Mouse (Mus musculus) B cell, adult 2 months (primary cell): ENCODE results near the gene Enpp7.

ENCODE experiments used
- DNase-seq, 2 experiments: peaks; one replicate each; pipeline ENCODE4 v3.0.0; 2022

Gene Enpp7

DNA sequence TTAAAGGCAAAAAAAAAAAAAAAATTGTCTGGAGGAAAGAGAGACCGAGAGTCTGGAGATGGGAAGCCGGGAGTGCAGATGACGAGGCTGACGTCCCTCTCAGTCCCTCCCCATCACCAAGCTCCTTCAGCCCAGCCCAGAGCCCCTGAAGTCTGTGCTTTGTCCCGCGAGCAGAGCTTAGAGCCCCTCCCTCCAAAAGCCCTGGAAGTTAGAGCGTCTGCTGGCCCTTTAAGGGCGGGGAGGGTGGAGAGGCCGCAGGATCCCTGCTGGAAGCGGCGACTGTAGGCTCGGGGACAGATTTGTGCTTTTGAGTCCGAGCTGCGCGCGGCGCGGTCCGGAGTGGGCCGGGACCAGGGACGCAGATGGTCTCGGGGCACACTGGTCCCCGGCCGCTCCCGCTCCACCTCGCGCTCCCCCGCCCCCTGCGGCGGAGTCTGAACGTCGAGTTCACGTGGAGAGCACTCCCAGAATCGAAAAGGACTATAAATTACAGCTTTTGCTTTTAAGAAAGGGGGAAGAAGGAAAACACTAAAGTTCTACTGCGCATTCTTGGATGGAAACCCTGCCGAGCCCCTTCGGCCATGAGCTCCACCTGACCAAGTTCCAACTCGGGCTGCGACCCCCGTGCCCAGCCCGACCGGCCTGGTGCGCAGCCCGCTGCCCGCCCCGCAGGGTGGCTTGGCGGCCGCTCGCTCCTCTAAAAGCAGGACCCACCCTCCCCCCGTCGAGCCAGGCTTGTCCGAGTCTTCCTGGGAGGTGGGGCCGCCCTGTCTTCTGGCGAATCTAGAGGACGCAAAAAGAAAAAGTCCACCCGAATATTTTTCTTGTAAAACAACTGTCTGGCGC, 49.2 kb downstream of the Enpp7 start:
- DNase-seq, result no peak

DNA sequence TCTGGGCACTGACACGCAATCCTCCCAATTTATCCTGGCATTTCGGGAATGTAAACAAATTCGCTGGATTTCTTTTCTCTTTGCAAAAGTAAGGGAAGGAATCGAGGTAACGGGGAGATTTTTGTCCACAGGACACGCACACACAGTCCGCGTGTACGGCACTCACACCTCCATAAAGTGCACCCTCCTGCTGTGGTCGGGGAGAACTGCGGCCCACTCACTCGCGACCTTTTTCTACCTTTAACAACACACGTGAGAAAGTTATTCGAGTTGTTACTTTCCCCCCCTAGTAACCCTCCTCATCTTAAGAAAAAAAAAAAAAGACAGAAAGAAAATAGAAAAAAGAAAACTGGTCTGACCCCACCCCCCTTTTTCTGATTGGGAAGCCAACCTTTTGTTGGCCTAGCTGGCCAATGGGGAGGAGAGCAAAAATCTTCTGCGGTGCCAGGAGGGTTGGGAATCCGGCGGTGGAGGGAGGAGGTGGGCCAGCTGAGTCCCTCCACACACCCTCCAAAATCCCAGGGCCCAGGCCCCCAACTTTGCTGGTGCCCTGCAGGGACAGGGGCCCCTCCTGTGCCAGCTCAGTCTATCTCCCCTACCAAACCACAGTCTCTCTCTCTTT, 49.9 kb downstream of the Enpp7 start:
- no peak for DNase-seq

DNA sequence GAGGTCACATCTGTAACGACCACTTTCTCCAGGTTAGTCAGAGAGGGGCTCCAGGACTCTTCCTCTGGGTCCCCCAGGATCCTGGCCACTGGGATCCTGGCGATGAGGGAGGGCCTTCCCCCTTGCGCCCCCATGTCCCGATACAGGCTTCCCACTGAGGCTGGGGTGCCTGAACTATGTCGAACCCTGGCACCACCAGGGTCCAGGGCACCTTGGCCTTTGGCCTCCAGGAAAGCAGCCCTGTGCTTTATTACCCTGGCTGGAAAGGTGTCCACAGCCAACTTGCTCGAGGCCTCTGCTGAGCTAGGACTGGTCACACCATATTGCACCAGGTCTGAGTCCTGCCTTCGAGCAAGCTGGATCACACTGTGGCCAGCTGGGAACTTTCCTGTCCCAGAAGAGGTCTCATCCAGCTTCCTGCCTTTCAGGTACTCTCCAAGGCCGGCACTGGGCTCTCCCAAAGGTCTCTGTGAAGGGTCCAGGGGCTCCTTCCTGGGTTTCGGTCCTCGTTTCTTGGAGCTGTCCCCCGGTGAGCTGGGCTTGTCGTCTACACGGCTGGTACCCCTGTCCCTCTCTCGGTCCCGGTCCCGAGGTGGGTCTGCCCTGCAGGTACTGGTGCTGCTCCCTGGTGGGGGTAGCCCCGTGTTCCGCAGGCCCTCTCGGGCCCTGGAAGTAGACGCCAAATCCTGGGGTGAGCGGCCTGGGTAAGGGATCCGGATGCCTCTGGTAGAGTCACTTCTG, 50.9 kb downstream of the Enpp7 start:
- no peak for DNase-seq

DNA sequence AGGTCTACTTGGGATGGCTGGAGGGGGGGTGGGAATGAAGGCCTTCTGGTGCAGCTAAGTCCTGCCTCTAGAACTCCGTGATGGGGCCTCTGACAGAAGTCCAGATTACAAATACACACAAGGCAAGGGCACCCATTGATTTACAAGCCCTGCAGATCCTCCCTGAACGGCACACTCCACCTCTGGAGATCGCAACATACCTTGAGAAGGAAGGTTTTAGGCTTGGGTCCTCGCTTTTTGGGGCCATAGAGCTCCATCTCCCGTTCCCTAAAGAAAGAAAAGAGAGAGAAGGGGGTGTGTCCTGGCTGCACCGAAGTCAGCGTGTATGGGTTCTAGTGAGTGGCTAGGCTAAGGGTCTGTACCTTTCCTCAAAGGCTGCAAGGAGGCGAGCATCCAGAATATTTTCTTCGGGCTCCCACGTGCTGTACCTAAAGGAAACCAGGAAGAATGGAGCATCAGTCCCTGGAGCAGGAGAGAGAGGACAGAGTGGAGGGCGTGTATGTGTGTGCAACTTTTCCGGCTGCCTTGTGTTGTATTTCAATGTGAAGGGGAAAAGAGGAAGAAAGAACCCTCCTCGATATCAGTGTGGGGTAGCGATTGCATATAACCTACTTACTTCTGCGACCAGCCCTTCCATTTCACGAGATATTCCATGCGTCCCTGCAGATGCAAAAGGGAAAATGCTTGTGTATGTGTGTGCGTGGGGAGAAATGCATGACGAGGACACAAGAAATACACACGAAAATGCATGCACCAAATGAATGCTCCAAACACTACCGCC, 51.9 kb downstream of the Enpp7 start:
- DNase-seq, result peak; percentile 29 to 34

DNA sequence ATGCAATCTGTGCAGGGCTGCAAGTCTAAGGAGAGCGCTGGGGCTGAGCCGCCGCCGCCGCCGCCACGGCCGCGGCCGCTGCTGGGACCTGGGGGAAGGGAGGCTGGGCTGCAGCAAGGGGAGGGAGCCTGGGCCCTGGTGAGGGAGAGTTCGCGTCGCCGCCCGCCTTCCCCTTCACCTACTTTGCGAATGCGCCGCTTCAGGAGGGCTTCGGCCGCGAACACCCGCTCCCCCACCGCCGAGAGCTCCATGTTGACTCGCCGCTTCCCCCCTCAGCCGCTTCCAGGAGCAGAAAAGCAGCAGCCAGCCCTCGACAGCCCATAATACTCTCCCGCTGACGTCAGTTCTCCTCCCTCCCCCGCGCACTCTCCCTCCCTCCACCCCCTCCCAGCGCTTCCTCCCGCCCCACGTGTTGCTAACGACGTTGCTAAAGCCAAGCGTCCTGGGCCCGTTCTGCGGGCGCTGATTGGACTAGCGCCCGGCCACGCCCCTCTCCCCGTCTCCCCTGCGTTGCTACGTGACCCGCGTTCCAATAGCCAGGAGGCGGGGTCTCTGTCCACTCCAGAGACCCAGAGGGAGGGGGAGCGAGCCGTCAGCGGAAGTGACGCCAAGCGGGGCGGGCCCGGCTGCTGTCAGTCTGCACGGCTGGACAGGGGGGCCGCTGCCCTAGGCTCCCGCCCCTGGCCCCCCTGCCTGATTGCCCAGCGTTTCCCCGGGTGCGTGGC, 52.8 kb downstream of the Enpp7 start, which contains the start of gene Cbx8:
Gene Cbx8, minus strand, starts transcription at position 370 of the 725 bp plus-strand sequence.
- DNase-seq, result peak; percentile 99

DNA sequence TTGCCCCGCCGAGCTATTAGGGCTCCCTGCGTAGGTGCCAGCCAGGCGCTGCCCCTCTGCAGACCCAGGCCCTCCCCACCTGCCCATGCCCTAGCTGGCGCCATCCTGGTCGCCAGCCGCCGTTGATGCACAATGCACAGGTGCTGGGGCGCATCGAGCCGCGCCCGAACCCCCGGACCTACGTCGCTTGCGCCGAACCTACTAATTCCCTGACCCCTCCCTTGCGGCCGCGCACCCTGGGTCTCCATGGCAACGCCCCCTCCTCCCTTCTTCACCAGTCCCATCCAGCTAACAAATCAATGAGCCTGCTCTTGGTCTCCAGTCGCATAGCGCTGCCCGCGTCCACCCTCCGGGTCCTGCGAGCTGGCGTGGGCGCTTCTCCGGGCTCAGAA, 53.3 kb downstream of the Enpp7 start:
- no peak for DNase-seq

DNA sequence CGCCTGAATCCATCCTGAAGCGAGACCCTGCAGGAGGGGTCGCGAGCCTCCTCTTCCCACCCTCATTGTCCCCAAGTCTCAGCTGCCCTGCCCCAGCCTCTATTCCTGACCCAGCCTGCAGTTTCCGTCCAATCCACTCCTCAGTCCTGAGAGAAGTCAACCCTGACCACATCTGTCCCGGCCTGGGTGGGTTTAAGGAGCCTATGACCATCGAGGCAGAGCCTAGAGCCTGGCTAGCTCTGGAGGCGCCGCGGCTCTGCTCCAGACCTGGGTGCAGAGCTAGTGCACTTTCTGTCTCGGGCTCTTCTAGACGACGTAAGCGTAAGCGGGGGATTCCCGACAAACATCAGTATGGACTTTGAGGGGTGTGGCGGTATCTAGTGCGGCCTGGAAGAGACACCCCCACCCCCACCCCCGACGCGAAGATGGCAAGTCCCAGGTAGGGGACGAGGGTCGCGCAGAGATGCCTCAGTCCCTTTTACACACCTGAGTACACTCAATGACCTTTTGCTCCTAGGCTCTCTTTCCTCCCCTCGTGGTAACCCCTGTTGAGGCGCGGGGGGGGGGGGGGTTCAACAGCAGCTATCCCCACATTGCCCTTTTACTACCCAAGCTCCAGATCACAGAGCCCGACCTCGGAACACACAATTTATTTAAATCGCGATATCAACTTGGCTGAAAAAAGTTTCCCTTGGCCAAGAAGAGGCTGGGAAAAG, 53.9 kb downstream of the Enpp7 start:
- DNase-seq, result peak; percentile 47 to 49
